Mouse (Mus musculus) heart, adult 2 months (tissue): ENCODE data around the gene Arhgap23.

ENCODE experiments used
- CTCF ChIP-seq: fragments of 200-600 bp; IDR thresholded peaks from 2 replicates; pipeline ENCODE4 v1.8.1; 2022; ENCODE audit warnings: antibody characterized with exemption, mild to moderate bottlenecking, moderate library complexity
- EP300 ChIP-seq: fragments of 200-500 bp; IDR thresholded peaks from 2 replicates; pipeline ENCODE4 v1.6.1; 2011; ENCODE audit warnings: low read depth, low read length, control low read depth; ENCODE audit not compliant: insufficient read depth
- POLR2A ChIP-seq: fragments of 200-500 bp; IDR thresholded peaks from 2 replicates; pipeline ENCODE4 v1.6.1; 2011; ENCODE audit warnings: mild to moderate bottlenecking, low read depth, low read length, control low read depth; ENCODE audit not compliant: insufficient read depth

DNA sequence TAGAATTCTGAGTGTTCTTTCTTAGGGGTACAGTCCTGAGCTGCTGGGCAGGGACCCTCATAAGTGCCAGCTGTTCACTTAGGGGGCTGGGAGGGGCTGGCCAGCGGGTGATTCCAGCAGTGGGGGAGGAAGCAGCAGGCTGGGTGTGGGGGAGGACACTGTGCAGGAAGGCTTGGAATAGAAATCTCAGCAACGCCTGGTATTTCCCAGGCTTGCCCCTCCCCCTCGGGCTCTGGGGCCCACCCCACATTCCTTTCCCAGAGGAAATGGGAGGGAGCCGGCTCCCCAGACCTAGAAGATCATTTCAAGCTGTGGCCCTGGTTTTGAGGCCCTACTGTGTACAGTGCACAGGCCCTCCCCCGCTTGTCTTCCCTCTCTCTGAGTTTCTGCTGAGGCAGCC lies 22.4 kb downstream of the Arhgap23 start:
- 0 out of 2 replicates have a peak, but pooled peaks have one; percentile 50 for TF ChIP-seq POLR2A
- TF ChIP-seq CTCF = no peak
- peak; percentile 94 for TF ChIP-seq EP300
